Mouse (Mus musculus) embryo, embryonic 9.5 days (tissue): ENCODE measurements around the gene Lef1.

ENCODE experiments used
- DNase-seq: peaks from one replicate; pipeline ENCODE4 v3.0.0-alpha.2; 2017; ENCODE audit errors: extremely low spot score

The Lef1 gene

GRCm38 (mm10) chr3:131248444-131248843 is 138.2 kb downstream of the Lef1 start:
- no peak for DNase-seq

GRCm38 (mm10) chr3:131250283-131250682 is 140.0 kb downstream of the Lef1 start:
- no peak for DNase-seq

GRCm38 (mm10) chr3:131250978-131251377 is 140.7 kb downstream of the Lef1 start:
- no peak for DNase-seq

GRCm38 (mm10) chr3:131251601-131252000 is 141.3 kb downstream of the Lef1 start:
- DNase-seq: no peak

- no peak for DNase-seq
These were observed 144.7 kb downstream of the Lef1 start for GRCm38 (mm10) chr3:131254991-131255390.

GRCm38 (mm10) chr3:131255399-131255981 is 145.2 kb downstream of the Lef1 start:
- no peak for DNase-seq

GRCm38 (mm10) chr3:131258921-131259320 is 148.7 kb downstream of the Lef1 start:
- no peak for DNase-seq

GRCm38 (mm10) chr3:131259392-131259965 is 149.2 kb downstream of the Lef1 start:
- no peak for DNase-seq

GRCm38 (mm10) chr3:131260418-131260817 is 150.1 kb downstream of the Lef1 start:
- DNase-seq: no peak

GRCm38 (mm10) chr3:131263766-131264486 is 153.7 kb downstream of the Lef1 start:
- peak; percentile 36 for DNase-seq

GRCm38 (mm10) chr3:131265516-131265915 is 155.2 kb downstream of the Lef1 start:
- no peak for DNase-seq

GRCm38 (mm10) chr3:131266366-131267050 is 156.2 kb downstream of the Lef1 start:
- DNase-seq: no peak

- no peak for DNase-seq
These were observed 160.1 kb downstream of the Lef1 start for GRCm38 (mm10) chr3:131270381-131270780.

- DNase-seq: peak; percentile 81
These were observed 160.9 kb downstream of the Lef1 start for GRCm38 (mm10) chr3:131271157-131271556.

GRCm38 (mm10) chr3:131271559-131272373 is 161.5 kb downstream of the Lef1 start, which contains the start of gene Hadh:
Gene Hadh (minus strand): TSS chr3:131272101.
- DNase-seq: peak; percentile 92

- no peak for DNase-seq
These were observed 162.3 kb downstream of the Lef1 start for GRCm38 (mm10) chr3:131272374-131273100.
